Mouse (Mus musculus) G1E-ER4 (cell line): Measurements from ENCODE around the gene Fabp6. TPM values are rescaled to one million over a fixed set of nuclear protein-coding genes. Genes with fewer than 3 reads are reported as not detected.

Experiments used
- GATA1 ChIP-seq: IDR thresholded peaks from one replicate; pipeline ENCODE4 v1.8.0; 2012; ENCODE audit warnings: low read length, inconsistent platforms
- polyA plus RNA-seq: library from polyadenylated mRNA; stranded (reverse); fragments of >175 nt; gene quantifications from 2 replicates; pipeline ENCODE4 v1.2.3, GENCODE M21; 2012

Fabp6 gene
- not detected in 2 replicates for polyA plus RNA-seq

GRCm38 (mm10) chr11:43601440-43601839, at the start of gene Fabp6:
Gene Fabp6, minus strand, starts transcription at chr11:43601540.
- TF ChIP-seq GATA1 = no peak

DNA sequence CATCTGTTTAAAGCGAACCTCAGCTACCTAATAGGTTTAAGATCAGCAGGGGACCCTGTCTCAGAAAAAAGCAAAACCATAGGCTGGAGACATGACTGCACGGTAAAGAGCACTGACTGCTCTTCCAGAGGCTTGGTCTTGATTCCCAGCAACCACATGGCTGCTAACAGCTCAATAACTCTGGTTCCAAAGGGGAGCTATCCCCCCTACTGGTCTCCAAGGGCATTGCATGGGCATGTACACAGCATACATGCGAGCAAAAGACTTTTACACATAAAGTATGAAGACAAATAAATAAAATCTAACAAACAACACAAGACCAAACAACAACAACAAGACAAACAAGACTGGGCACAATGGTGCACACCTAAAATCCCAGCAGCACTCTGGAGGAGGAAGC, 43.9 kb upstream of the Fabp6 start:
- TF ChIP-seq GATA1 = no peak

DNA sequence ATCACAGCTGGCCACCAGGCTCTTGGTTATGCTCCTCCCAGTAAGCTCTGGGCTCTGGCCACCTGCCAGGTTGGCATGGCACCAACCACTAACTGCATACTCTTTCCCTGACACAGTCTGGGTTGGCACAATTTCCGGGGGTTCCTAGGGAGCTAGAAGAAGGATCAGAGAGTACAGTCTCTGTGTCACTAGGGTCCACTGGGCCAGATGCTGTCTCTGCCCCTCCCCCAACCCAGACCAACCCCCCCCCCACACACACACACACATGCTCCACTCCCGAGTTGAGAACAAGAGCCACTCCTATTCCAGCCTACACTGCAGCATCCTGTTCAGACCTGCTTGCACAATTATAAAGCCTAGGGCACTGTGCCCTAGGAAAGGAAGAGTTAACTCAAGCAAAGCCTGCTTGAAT, 41.8 kb upstream of the Fabp6 start:
- TF ChIP-seq GATA1 = no peak

DNA sequence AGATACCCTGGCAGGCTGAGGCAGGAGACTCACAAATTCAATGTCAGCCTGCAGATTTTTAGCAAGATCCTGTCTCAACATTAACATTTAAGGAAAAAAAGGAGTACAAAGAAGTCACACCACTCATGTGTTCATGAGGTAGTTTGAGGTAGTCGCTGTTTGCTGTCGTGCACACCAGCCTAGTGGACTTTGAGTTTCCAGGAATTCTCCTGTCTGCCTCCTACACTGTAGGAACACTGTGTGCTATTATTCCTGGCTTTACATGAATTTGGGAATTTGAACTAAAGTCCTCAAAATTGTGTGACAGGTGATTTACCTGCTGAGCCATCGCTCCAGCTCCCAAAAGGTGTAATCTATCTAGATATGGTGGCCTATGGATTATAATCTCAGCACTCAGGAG, 37.1 kb upstream of the Fabp6 start:
- no peak for TF ChIP-seq GATA1

- TF ChIP-seq GATA1 = no peak
These were observed 35.4 kb upstream of the Fabp6 start for GRCm38 (mm10) chr11:43636761-43637160.

DNA sequence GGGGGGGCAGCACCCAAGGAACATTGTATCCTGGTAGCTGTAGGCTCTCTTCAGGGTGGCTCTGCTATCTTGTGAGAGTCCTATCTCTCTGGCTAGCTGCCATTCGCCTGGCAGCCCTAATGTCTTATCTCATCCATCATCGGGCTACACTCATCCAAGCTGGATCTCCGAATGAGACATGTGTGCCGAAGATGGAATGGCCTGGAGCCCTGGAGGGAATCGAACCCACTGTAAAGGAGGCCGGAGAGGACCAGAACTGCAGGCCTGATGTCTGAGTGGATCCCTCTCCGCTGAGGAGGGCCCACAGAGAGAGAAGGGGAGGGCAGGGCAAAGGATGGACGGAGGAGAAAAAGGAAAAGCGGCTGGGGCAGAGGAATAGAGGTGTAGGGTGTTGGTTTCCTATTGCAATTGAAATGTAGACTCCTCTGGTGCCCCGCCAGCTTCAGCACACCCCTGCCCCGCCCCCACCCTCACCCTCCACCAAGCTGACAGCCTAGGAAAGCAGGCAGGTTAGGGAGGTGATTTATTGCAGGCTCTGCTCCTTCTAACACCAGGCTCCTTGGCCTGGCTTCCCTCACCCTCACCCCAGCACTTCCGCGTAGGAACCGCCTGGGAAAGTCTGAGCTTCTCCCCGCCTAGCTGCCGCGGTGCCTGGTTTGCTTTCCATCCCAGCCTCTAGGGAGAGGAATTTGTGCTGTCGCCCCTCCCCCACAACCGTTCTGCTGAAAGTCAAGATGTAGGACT, 32.5 kb upstream of the Fabp6 start:
- TF ChIP-seq GATA1 = no peak

DNA sequence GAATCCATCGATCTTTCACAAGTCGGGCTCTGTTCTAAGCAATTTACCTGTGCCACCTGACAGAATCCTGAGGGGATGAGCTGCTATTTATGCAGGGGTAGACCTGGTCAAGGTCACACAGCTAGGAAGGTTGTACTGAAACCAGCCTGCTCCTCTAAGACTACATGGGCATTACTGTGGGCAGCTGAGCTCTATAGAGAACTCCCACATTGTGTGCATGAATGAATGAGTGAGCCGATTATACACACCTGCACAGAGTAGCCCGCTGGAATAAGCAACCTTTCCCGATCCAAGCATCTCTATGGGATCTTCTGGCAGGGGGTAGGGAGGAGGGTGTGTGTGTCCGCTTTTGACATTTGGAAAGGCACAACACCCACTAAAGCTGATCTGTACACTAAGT, 31.8 kb upstream of the Fabp6 start:
- TF ChIP-seq GATA1 = no peak

GRCm38 (mm10) chr11:43632566-43632965, 31.2 kb upstream of the Fabp6 start:
- TF ChIP-seq GATA1 = no peak

GRCm38 (mm10) chr11:43631645-43632044, 30.3 kb upstream of the Fabp6 start:
- TF ChIP-seq GATA1 = no peak

- no peak for TF ChIP-seq GATA1
These were observed 25.7 kb upstream of the Fabp6 start for GRCm38 (mm10) chr11:43626927-43627645.

DNA sequence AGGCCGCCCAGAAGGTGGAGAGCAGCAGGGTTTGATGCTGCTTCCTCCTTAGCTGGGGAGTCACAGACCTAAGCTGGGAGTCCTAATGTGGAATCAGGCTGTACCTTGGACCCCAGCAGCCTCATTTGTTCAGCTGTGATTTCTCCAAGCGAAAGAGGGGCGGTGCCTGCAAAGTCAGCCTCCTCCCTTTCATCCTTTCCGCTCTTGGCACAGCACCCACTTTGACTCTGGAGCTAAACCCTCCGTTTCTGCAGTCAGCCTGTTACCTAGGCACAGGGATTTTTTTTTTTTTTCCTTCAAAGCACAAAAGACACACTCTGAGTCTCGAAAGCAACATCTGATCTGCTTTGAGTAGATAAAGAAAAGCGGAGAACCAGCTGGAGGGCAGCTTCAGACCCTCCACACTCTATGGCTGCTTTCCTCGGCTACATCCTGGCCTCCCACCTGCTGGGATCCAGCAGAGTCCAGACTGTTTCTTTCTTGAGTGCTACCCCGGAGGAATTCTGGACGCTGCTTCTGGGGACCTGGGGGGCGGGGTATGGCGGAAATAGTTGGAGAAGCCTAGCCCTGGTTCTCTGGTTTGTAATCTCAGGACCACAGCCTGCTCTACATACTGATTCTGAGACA, 25.1 kb upstream of the Fabp6 start:
- TF ChIP-seq GATA1 = no peak

DNA sequence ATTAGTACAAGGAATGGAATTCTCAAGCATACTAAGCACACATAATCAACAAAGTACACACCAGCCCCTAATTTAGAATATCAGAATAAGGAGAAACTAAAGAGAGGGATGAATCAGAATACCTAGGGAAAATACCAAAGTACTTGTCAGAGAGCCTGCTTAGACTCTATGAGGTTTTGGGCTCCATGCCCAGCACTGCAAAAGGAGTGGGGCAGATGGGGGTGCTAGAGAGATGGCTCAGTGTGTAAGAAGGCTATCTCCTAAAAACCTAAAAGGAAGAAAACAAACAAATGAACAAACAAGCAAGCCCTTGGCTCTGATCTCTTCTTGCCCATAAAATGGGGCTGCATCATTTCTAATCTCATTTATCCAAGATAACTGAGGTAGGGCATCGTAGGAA, 23.0 kb upstream of the Fabp6 start:
- no peak for TF ChIP-seq GATA1

DNA sequence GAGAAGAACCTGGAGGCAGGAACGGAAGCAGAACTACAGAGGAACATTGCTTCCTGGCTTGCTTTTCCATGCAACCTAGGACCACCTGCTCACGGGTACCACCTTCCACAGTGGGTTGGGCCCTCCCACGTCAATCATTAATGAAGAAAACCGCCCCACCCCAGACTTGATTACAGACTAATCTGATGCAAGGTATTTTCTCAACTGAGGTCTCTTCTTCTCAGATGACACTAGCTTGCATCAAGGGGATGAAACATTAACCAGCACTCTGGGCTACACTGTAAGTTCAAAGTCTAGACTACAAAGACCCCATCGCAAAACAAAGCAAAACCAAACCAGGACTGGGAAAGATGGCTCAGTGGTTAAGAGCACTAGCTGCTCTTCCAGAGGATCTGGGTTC, 20.4 kb upstream of the Fabp6 start:
- no peak for TF ChIP-seq GATA1

DNA sequence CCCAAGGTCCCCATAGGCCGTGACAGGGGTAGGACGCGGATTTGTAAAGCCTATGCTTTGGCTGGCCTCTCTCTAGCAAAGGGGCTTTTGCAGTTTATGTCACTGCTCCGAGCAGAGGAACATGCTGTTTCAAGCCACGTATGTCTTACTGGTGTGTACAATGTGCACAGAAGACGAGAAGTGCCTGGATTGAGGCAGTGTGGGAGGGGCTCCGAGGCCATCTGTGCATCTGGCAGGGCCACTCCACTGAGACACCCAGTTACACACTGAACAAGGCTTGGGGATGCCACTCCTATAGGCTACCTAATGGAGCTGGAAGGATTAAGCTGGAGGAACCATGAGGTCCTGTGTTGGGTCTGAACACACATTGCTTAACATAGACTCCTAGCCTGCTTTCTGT, 17.1 kb upstream of the Fabp6 start:
- no peak for TF ChIP-seq GATA1

DNA sequence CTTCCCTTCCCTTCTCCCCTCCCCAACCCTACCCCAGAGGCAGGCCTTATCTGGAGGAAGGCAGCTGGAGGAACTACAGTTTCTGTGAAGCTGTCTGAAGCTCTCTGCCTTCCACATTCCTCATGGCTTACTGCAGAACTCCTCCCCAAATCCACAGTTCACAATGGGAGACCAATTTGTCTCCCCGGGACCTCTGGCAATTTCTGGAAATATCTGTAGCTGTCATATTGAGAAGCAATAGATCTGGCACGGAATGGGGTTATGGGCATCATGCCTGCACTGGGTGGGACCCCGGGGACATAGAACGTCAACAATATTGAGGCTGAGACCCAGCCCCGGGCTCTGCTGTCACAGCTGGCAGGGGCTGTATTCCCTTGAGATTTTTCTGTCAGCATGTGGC, 16.6 kb upstream of the Fabp6 start:
- no peak for TF ChIP-seq GATA1

- TF ChIP-seq GATA1 = no peak
These were observed 11.6 kb upstream of the Fabp6 start for GRCm38 (mm10) chr11:43612834-43613488.
